21 mouse cellular contexts compared by ENCODE assay signal in the genomic region with DNA sequence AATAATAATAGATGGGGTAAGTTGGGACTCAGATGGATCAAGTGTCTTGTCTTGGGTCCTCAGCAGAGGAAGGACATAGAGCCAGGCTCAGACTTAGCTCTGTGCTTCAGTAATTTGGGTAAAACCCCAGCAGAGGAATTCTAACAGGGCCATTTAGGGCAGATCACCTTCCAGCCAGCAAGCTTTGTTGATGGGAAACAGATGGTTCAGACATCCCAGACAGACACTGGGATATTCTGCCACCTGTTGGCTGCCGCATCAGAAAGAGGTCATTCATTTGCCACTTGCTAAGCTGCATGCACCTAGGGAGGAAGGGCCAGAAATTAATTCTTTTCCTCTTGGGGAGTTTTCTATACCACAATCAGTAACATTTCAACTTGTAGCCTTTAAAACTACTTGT. TPM values are rescaled to one million over a fixed set of nuclear protein-coding genes. Genes with fewer than 3 reads are reported as not detected.
A peak's percentile ranks its signal among the peaks of the same experiment; 100 is the strongest.
DNase-seq lines count a peak whose midpoint lies in the region; TF ChIP-seq lines count a peak whose summit lies in the region.
"Had no signal": no experiment of that assay in that cellular context is flagged by ENCODE, and none has a peak within 500 bp of the region (broad histone marks: within the 10 kb centered on the region; RNA-seq: fewer than 3 reads in every experiment).

No protein-coding gene starts in this region.

- DNase-seq in cerebellum, adult 9-11 months, result peak; percentile 58
- DNase-seq in cerebellum, adult 11 months, result no peak
- DNase-seq in kidney, adult 2 months, result no peak
- DNase-seq in kidney, postnatal 10 days, result no peak
- peak; percentile 70 for DNase-seq in brain, adult 2 months (ENCODE audit: low read depth, low spot score)
- peak; percentile 42 for DNase-seq in mesoderm, embryonic 11.5 days (ENCODE audit: low read depth, low spot score)
- DNase-seq in adrenal gland, postnatal 36 days, result no peak
- DNase-seq: adrenal gland, postnatal 25 days; heart, adult 18-20 months; heart, postnatal 14 days; kidney, adult 18-20 months; kidney, postnatal 36 days; right cerebral cortex, postnatal 25 days; thymus, postnatal 36 days had no signal

- H3K4me3 ChIP-seq in kidney, adult 2 months (ENCODE audit: insufficient read depth, low read depth, low read length), result no peak overlapping the region
- H3K4me3 ChIP-seq: hindbrain, embryonic 13.5 days; limb, embryonic 13.5 days; midbrain, embryonic 15.5 days; neural tube, embryonic 12.5 days had no signal

- no peak for TF ChIP-seq CTCF in kidney, adult 2 months (conservative IDR thresholded peaks at IDR 0.05; ENCODE audit: insufficient read depth, insufficient read length, low read depth, low read length)

- H3K36me3 ChIP-seq in kidney, adult 2 months (ENCODE audit: control insufficient read depth, insufficient read depth, low read length), result peaks cover 25% of the 10 kb centered on the region
- H3K36me3 ChIP-seq: hindbrain, embryonic 13.5 days; midbrain, embryonic 15.5 days; neural tube, embryonic 12.5 days had no signal

- 35% methylated on average over 1 of the region's 1 CpGs for WGBS in kidney, adult 2 months

- H3K27ac ChIP-seq in kidney, adult 2 months (ENCODE audit: insufficient read depth, low read depth, low read length), result peak overlapping the region; percentile 17; the same call in 1 of the 2 replicates
- H3K27ac ChIP-seq: hindbrain, embryonic 13.5 days; limb, embryonic 13.5 days; liver, embryonic 14.5 days; midbrain, embryonic 15.5 days; neural tube, embryonic 12.5 days had no signal

- peaks cover 35% of the 10 kb centered on the region for H3K4me1 ChIP-seq in kidney, adult 2 months (ENCODE audit: control insufficient read depth, insufficient read depth, low read length)
- H3K4me1 ChIP-seq: midbrain, embryonic 15.5 days had no signal

- no peaks in the 10 kb centered on the region for H3K27me3 ChIP-seq in kidney, adult 2 months (replicated peaks; ENCODE audit: control insufficient read depth, insufficient read depth, low read length)
- H3K27me3 ChIP-seq: limb, embryonic 13.5 days; midbrain, embryonic 15.5 days; neural tube, embryonic 12.5 days; Patski had no signal

- TF ChIP-seq POLR2A in kidney, adult 2 months (IDR thresholded peaks at IDR 0.05; ENCODE audit: low read depth, low read length), result no peak

RNA-seq across cellular contexts. Expression of a gene that starts 21.8 kb away (rescaled TPM):
- polyA plus RNA-seq in kidney, adult 2 months (2012; rRNA removed), result 609 and 859 TPM in 2 replicates
- 100 to 1,000 TPM; 434 to 635 TPM for total RNA-seq in adrenal gland, postnatal 36 days (2021)
- polyA plus RNA-seq: activated CD4-positive, CD25-positive, alpha-beta regulatory T cell, adult 4 months had no signal

Comparison
In these comparisons a context has a peak if more than half of its experiments do, and no peak if none do; other contexts are left out.
1. DNase-seq: peak in cerebellum, adult 9-11 months (single experiment), brain, adult 2 months (single experiment) and mesoderm, embryonic 11.5 days (single experiment); none in cerebellum, adult 11 months (single experiment), kidney, adult 2 months (single experiment), kidney, postnatal 10 days (single experiment) and adrenal gland, postnatal 36 days (0 of 2).